Mouse (Mus musculus) lung, postnatal 25 days (tissue): ENCODE data around the gene Gm9733.
"Not testable (repeated sequence)": the region's sequence is repeated elsewhere in the genome, so short reads cannot be mapped to it uniquely, and the experiment has no call there.

Source experiments
- DNase-seq: peaks from one replicate; pipeline ENCODE4 v3.0.0; 2022; ENCODE audit warnings: low spot score

Gene Gm9733

DNA sequence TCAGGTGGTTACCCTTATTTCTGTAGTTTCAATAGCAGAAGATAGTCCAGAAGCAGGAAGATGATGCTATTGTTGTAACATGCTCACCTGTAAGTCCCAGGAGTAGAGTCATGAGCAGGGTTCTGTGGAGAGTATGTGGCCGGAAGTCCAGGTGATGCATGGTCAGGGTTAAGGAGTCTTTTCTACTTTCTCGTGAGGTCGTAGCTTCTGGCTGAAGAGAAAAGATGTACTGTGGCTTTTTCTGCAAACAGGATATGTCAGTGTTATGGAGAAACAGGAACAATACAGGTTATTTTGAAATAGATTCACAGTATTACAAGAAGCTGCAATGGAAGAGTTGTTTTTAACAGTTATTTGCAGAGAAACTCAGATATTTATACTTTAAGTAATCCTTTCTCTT, at the start of gene Gm9733:
TSS of gene Gm9733 (minus strand) at position 240 of the 400 bp plus-strand sequence.
- no peak for DNase-seq

DNA sequence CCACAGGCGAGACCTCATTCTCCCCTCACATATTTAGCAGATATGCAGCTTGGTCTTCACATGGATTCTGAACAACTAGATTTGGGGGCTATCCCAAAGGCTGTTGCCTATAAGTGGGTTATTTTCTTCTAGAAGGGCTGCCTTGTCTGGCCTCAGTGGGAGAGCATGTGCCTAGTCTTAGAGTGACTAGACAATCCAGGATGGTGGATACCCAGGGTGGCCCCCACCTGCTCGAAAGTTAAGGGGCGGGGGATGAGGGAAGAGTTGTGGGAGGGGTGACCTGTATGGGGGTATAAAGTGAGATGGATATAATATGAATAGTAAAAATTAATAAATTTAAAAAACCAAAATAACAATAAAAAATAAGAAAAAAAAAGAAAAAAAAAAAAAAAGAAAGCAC, 23.6 kb upstream of the Gm9733 start:
- not testable (repeated sequence) for DNase-seq

DNA sequence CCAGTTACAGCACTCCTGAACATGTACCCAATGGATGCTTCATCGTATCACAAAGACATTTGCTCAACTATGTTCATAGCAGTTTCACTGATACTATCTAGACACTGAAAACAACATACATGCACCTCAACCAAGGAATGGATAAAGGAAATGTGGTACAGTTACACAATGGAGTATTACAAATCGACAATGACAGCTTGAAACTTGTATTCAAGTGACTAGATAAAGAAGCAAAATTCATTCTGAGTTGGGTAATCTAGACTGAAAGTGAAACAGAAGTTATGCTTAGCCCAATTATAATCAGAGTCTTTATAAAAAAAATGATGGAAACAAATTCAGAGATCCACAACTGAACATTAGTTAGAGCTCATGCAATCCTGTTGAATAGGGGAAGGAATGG, 18.2 kb upstream of the Gm9733 start:
- not testable (repeated sequence) for DNase-seq

DNA sequence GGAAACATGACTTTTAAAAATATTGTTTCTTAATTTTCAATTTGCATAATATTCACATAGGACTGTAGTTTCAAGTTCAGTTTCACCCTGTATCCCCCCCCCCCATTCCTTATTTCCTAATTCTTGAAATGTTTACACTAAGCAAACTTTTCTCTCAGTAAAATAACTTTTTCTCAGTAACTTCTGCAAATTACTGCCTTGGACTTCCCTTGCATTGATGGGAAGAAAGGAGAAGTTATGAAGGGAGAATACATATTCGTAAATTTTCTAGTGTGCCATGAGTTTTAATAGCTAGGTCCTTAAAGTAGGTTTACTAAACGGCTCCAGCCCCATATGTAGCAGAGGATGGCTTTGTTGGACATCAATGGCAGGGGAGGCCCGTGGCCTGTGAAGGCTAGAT, 13.5 kb upstream of the Gm9733 start:
- DNase-seq = not testable (repeated sequence)

DNA sequence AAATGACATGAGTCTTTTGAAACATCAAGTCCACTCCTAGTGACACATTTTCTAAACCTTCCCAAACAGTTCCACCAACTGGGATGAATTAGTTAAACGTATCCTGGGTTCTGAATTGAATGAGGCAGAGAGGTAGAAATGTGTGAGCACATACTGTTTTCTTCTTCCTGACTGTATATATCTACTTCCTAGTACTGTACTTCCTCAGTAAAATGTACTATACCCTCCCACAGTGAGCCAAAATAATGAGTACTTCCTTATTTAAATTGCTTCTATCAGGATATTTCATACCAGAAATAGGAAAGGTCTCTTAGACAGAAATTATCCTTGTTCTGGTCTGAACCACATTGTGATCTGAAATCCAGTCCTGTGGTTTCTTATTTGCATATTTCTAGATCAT, 8.2 kb upstream of the Gm9733 start:
- no peak for DNase-seq

DNA sequence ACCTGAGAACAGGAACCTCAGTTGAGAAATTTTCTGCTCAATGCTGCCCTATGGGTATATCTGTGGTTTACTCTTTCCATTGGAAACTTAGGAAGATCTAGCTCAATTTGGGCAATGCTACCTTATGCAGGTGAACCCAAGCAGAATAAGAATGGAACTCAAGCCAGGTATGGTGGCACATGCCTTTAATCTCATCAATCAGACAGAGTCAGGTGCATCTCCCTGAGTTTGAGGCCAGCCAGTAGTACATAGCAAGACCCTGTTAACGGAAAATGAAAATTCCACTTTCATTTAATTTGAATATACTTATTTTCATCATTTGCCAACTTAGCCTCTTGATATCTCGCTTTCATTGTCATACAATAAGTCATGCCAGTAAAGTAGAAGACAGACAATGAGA, 2.1 kb upstream of the Gm9733 start:
- no peak for DNase-seq

DNA sequence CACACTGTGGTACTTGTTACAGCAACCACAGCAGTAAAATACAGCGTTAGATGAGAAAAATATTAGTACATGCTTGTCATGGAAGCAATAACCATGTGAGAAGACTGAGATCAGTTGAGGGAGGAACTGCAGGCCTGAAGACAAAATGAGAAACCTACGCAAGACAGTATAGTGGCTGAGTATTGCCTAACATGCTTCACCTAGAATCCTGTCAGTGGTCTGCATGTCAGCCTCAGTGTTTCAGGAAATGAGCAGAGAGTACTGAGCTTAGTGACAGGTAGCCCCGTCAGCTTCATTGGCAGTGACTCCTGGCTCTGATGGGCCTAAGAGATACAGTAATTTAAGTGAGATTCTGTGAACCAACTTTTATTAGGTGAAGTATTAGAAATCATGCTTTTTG, 557 bp downstream of the Gm9733 start:
- no peak for DNase-seq

DNA sequence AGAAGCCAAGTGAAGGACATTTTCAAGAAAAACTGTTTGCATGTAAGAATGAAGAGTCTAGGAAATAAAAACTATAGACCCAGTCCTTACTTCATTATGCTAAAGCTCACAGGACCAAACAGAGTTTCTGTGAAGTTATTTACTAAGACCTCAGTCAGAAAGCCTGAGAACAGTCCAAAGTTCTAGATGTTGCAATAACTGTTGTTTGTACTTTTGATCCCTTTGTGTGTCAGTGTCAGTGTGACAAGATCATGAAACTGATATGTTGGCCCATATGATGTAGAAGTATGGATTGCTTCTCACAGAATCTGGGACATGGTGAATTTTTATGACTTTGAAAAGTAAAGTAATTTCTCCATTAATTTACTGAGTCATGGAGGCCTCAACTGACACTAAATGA, 2.6 kb downstream of the Gm9733 start:
- no peak for DNase-seq

DNA sequence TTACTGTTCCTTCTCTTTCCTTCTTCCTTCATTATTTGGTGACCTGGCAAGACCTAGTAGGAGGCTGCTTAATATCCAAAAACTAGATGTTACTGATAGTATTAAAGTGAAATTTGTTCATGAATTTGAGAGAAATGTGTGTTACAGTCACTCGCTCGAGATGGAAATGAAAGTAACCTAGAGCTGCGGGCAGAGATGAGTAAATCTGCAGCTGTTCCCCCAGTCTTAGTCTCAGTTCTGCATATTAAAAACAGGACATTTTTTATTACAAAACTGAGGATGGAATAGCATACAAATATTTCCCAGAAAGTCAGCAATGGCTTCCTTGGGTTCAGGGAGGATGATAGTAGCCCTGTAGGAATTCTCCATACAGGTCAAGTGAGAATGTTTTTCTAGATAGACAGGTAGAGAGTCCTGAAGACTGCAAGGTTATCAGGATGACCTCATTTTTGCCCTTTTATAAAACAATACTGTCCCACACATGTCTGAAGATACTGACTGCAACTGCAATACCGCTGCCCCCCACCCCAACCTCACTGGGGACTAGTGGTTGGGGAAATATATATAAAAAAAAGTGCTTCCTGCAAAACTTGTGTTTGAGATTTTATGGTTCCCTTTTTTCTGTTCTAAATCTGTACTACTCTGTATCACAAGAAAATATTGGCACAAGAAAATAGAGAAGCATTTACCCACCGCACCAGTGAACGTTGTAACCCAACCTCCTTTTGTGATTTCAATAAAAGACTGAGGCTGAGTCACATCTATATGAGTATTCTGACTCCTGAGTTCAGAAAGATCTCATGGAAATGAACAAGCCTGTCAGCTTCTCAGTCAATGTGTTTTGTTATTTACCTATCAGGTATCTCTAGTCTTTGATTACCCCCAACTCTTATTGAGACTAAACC, 47.4 kb downstream of the Gm9733 start:
- peak; percentile 5 for DNase-seq

DNA sequence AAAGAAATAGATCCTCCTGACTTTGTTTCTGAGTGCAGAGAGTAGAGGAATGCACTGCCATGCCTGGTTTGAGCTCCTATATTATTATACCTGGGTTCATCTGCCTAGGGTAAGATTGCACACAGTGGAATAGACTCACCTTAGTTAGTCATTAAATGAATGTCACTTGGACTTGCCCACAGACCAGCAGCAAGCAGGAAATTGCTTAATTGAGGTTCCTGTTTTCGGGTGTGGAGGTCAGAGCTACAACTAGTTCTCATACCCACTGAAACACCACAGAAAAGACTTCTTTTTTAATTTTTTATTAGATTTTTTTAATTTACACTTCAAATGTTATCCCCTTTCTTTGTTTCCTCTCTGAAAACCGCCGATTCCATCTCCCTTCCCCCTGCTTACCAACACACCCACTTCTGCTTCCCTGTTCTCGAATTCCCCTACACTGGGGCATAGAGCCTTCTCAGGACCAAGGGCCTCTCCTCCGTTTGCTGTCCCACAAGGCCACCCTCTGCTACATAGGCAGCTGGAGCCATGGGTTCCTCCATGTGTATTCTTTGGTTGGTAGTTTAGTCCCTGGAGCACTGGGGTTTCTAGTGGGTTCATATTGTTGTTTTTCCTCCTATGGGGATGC, 56.1 kb downstream of the Gm9733 start:
- DNase-seq = no peak

DNA sequence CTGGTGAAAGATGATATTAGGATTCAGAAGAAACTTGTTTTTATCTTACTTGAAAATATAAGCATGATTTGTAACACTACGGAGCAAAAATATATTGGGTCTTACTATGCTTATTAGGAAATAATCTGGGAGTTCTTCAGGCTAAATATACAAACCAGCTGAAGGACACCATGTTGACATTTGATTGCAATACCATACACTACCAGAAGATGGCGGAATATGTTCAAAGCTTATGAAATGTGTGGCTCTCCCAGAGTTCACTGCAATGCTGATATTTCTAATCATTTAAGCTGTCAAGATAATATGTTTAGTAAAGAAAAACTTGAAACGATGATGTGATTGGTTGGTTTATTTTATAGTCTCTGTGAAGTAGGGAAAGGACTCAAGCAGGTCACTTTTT, 67.7 kb downstream of the Gm9733 start:
- peak; percentile 20 for DNase-seq

DNA sequence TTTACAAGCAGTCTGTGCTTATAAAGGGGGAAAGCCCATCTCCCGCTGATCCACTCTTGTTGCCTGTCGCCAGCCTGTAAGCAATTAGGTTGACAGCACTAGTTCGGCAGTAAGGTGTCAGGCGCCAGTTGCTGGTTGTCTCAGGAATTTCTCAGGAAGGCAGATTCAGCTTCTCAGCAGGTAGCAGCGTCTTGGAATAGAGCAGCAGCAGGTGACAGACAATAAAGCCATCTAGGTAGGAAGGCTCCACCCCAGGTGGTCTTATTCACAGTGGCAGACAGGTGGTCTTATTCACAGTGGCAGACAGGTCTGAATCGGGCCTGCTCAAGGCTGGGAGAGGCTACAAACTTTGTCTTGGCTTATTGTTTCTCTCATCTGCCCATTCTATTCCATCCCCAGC, 76.4 kb downstream of the Gm9733 start:
- no peak for DNase-seq
